Mouse (Mus musculus) heart, embryonic 14.5 days (tissue): ENCODE measurements at regions not wholly inside any gene's neighbourhood (a gene's known extent, or its start where the extent isn't known, plus 50 kb on each side); places are given as distances from the start of the nearest gene placed in this dataset.

Experiments used
- ATAC-seq: fragments of 200-750 bp; cut with Nextera tagmentation; 2 replicates; pipeline ENCODE4 v1.8.0; 2017; ENCODE audit warnings: low read depth, moderate TSS enrichment; ENCODE audit not compliant: insufficient number of reproducible peaks, insufficient read depth, low FRiP score
- H3K27ac ChIP-seq, 2 experiments: fragments of 200-500 bp in 1 of 2; fragments of 300-500 bp in 1 of 2; sonication (generic) in 1 of 2; replicated peaks in 1 of 2; 2 replicates each; pipeline ENCODE4 v1.5.1; 2012 to 2014; ENCODE audit warnings: low read depth in 2 of 2, low read length in 2 of 2, control low read depth in 1 of 2, mild to moderate bottlenecking in 1 of 2, mixed read lengths in 1 of 2; ENCODE audit not compliant: control insufficient read depth in 1 of 2, insufficient read depth in 1 of 2
- H3K27me3 ChIP-seq: fragments of 300-500 bp; sonication (generic); 2 replicates; pipeline ENCODE4 v1.6.1; 2014; ENCODE audit warnings: mild to moderate bottlenecking, low read length, control low read depth; ENCODE audit not compliant: control insufficient read depth, insufficient read depth
- H3K36me3 ChIP-seq: fragments of 300-500 bp; sonication (generic); 2 replicates; pipeline ENCODE4 v1.6.1; 2014; ENCODE audit warnings: mild to moderate bottlenecking, control low read depth, low read length, mixed read lengths; ENCODE audit not compliant: control insufficient read depth, insufficient read depth
- H3K4me1 ChIP-seq, 2 experiments: fragments of 200-500 bp in 1 of 2; fragments of 300-500 bp in 1 of 2; sonication (generic) in 1 of 2; 2 replicates each; pipeline ENCODE4 v1.6.1; 2012 to 2014; ENCODE audit warnings: low read length in 2 of 2, control low read depth in 1 of 2, mixed read lengths in 1 of 2; ENCODE audit not compliant: control insufficient read depth in 2 of 2, insufficient read depth in 2 of 2
- H3K4me2 ChIP-seq: fragments of 300-500 bp; sonication (generic); 2 replicates; pipeline ENCODE4 v1.6.1; 2014; ENCODE audit warnings: mild to moderate bottlenecking, low read length
- H3K4me3 ChIP-seq, 2 experiments: fragments of 200-500 bp in 1 of 2; fragments of 300-500 bp in 1 of 2; sonication (generic) in 1 of 2; 2 replicates each; pipeline ENCODE4 v1.5.1; 2012 to 2014; ENCODE audit warnings: low read length in 2 of 2, mild to moderate bottlenecking in 2 of 2, control low read depth in 1 of 2, low read depth in 1 of 2, moderate library complexity in 1 of 2; ENCODE audit not compliant: control insufficient read depth in 1 of 2, insufficient read depth in 1 of 2
- H3K9ac ChIP-seq: fragments of 300-500 bp; sonication (generic); 2 replicates; pipeline ENCODE4 v1.6.1; 2014; ENCODE audit warnings: mild to moderate bottlenecking, low read length
- H3K9me3 ChIP-seq: fragments of 300-500 bp; sonication (generic); 2 replicates; pipeline ENCODE4 v1.6.1; 2016; ENCODE audit warnings: low read length, control low read depth; ENCODE audit not compliant: control insufficient read depth
- WGBS: fragments of 180-500 bp; shearing (Covaris S2); extraction: QIAGEN DNeasy Blood & Tissue Kit; methylation state at CpG from one replicate; pipeline ENCODE4 v1.1.7; 2014; 5-methylcytosine and 5-hydroxymethylcytosine counted together

GRCm38 (mm10) chr14:86441895-86442679 lies 698.9 kb downstream of the Diaph3 start:
- Histone ChIP-seq H3K4me3 (no peak overlapping the region), H3K4me2 (no peak overlapping the region), H3K27me3 (no peaks in the 10 kb centered on the region), H3K27ac (no peak overlapping the region), H3K9ac (no peak overlapping the region), H3K9me3 (no peaks in the 10 kb centered on the region), H3K4me1 (peaks cover 7% of the 10 kb centered on the region in 2 experiments; a peak in 3 of 4 replicates), H3K36me3 (no peaks in the 10 kb centered on the region)
- ATAC-seq = no peak
- WGBS = 85% methylated on average over 9 of the region's 9 CpGs

- H3K4me3 ChIP-seq = no peak overlapping the region
- no peaks in the 10 kb centered on the region for H3K27me3 ChIP-seq
- H3K9ac ChIP-seq = no peak overlapping the region
- H3K4me2 ChIP-seq = no peak overlapping the region
- no peak for ATAC-seq
- WGBS = 72% methylated on average over 3 of the region's 3 CpGs
- no peaks in the 10 kb centered on the region for H3K36me3 ChIP-seq
- H3K4me1 ChIP-seq = no peaks in the 10 kb centered on the region
- H3K9me3 ChIP-seq = no peaks in the 10 kb centered on the region
- H3K27ac ChIP-seq = no peak overlapping the region
Observed at GRCm38 (mm10) chr14:86437383-86437782, 703.7 kb downstream of the Diaph3 start.

GRCm38 (mm10) chr14:86435345-86435744 lies 705.7 kb downstream of the Diaph3 start:
- H3K9me3 ChIP-seq = no peaks in the 10 kb centered on the region
- H3K4me3 ChIP-seq = no peak overlapping the region
- H3K27me3 ChIP-seq = no peaks in the 10 kb centered on the region
- no peak overlapping the region for H3K9ac ChIP-seq
- H3K36me3 ChIP-seq = no peaks in the 10 kb centered on the region
- WGBS = 93% methylated on average over 2 of the region's 2 CpGs
- H3K4me2 ChIP-seq = no peak overlapping the region
- no peak overlapping the region for H3K27ac ChIP-seq
- no peaks in the 10 kb centered on the region for H3K4me1 ChIP-seq
- no peak for ATAC-seq

- H3K36me3 ChIP-seq = no peaks in the 10 kb centered on the region
- H3K4me1 ChIP-seq = no peaks in the 10 kb centered on the region
- WGBS = 75% methylated on average over 6 of the region's 6 CpGs
- no peak overlapping the region for H3K4me2 ChIP-seq
- no peak overlapping the region for H3K4me3 ChIP-seq
- ATAC-seq = no peak
- no peaks in the 10 kb centered on the region for H3K27me3 ChIP-seq
- no peak overlapping the region for H3K9ac ChIP-seq
- no peak overlapping the region for H3K27ac ChIP-seq
- no peaks in the 10 kb centered on the region for H3K9me3 ChIP-seq
Observed at GRCm38 (mm10) chr14:86431215-86431816, 709.7 kb downstream of the Diaph3 start.

GRCm38 (mm10) chr14:86421881-86422280 lies 719.2 kb downstream of the Diaph3 start:
- no peak overlapping the region for H3K9ac ChIP-seq
- H3K4me3 ChIP-seq = no peak overlapping the region
- H3K36me3 ChIP-seq = no peaks in the 10 kb centered on the region
- H3K27me3 ChIP-seq = no peaks in the 10 kb centered on the region
- 77% methylated on average over 5 of the region's 5 CpGs for WGBS
- no peaks in the 10 kb centered on the region for H3K4me1 ChIP-seq
- H3K27ac ChIP-seq = no peak overlapping the region
- no peak for ATAC-seq
- no peak overlapping the region for H3K4me2 ChIP-seq
- no peaks in the 10 kb centered on the region for H3K9me3 ChIP-seq

GRCm38 (mm10) chr14:86419959-86420598 lies 721.0 kb downstream of the Diaph3 start:
- Histone ChIP-seq H3K27ac (no peak overlapping the region), H3K36me3 (no peaks in the 10 kb centered on the region), H3K9me3 (no peaks in the 10 kb centered on the region), H3K27me3 (no peaks in the 10 kb centered on the region), H3K4me2 (no peak overlapping the region), H3K4me1 (no peaks in the 10 kb centered on the region), H3K9ac (no peak overlapping the region), H3K4me3 (no peak overlapping the region)
- 76% methylated on average over 3 of the region's 3 CpGs for WGBS
- no peak for ATAC-seq

- Histone ChIP-seq H3K36me3 (no peaks in the 10 kb centered on the region), H3K27ac (no peak overlapping the region), H3K4me1 (no peaks in the 10 kb centered on the region; a peak in 2 of 4 replicates), H3K27me3 (no peaks in the 10 kb centered on the region), H3K9me3 (no peaks in the 10 kb centered on the region), H3K4me3 (no peak overlapping the region), H3K4me2 (no peak overlapping the region), H3K9ac (no peak overlapping the region)
- ATAC-seq = no peak
- 94% methylated on average over 3 of the region's 3 CpGs for WGBS
Observed at GRCm38 (mm10) chr14:86396876-86397275, 744.2 kb downstream of the Diaph3 start.
